Mouse (Mus musculus) heart, adult 2 months (tissue): ENCODE measurements around the gene Col16a1.
A peak's percentile ranks its signal among the peaks of the same experiment; 100 is the strongest.

Experiments used
- CTCF ChIP-seq: fragments of 200-600 bp; IDR thresholded peaks from 2 replicates; pipeline ENCODE4 v1.8.1; 2022; ENCODE audit warnings: antibody characterized with exemption, mild to moderate bottlenecking, moderate library complexity
- EP300 ChIP-seq: fragments of 200-500 bp; IDR thresholded peaks from 2 replicates; pipeline ENCODE4 v1.6.1; 2011; ENCODE audit warnings: low read depth, low read length, control low read depth; ENCODE audit not compliant: insufficient read depth
- POLR2A ChIP-seq: fragments of 200-500 bp; IDR thresholded peaks from 2 replicates; pipeline ENCODE4 v1.6.1; 2011; ENCODE audit warnings: mild to moderate bottlenecking, low read depth, low read length, control low read depth; ENCODE audit not compliant: insufficient read depth

- TF ChIP-seq POLR2A (no peak), CTCF (peak; percentile 37), EP300 (no peak)
These were observed 56.0 kb downstream of the Col16a1 start for GRCm38 (mm10) chr4:130103632-130104031.
